Mouse (Mus musculus) neural tube, embryonic 15.5 days (tissue): ENCODE data around the gene Spp1. TPM values are rescaled to one million over a fixed set of nuclear protein-coding genes. Genes with fewer than 3 reads are reported as not detected.

Experiments used
- ATAC-seq: fragments of 200-750 bp; cut with Nextera tagmentation; 2 replicates; pipeline ENCODE4 v1.8.0; 2017; ENCODE audit warnings: mild to moderate bottlenecking, moderate TSS enrichment, moderate library complexity; ENCODE audit not compliant: low FRiP score
- H3K27ac ChIP-seq: fragments of 300-500 bp; sonication (generic); replicated peaks from 2 replicates; pipeline ENCODE4 v1.5.1; 2015; ENCODE audit warnings: mild to moderate bottlenecking, inconsistent platforms
- H3K27me3 ChIP-seq: fragments of 300-500 bp; sonication (generic); replicated peaks from 2 replicates; pipeline ENCODE4 v1.6.1; 2015; ENCODE audit warnings: inconsistent platforms
- H3K36me3 ChIP-seq: fragments of 300-500 bp; sonication (generic); 2 replicates; pipeline ENCODE4 v1.6.1; 2015; ENCODE audit warnings: inconsistent platforms
- H3K4me1 ChIP-seq: fragments of 300-500 bp; sonication (generic); 2 replicates; pipeline ENCODE4 v1.6.1; 2015; ENCODE audit warnings: inconsistent platforms
- H3K4me2 ChIP-seq: fragments of 300-500 bp; sonication (generic); 2 replicates; pipeline ENCODE4 v1.6.1; 2015; ENCODE audit warnings: inconsistent platforms, mild to moderate bottlenecking, moderate library complexity
- H3K4me3 ChIP-seq: fragments of 300-500 bp; sonication (generic); replicated peaks from 2 replicates; pipeline ENCODE4 v1.5.1; 2015; ENCODE audit warnings: mild to moderate bottlenecking, inconsistent platforms
- H3K9ac ChIP-seq: fragments of 300-500 bp; sonication (generic); replicated peaks from 2 replicates; pipeline ENCODE4 v1.6.1; 2015; ENCODE audit warnings: mild to moderate bottlenecking, inconsistent platforms
- H3K9me3 ChIP-seq: fragments of 300-500 bp; sonication (generic); replicated peaks from 2 replicates; pipeline ENCODE4 v1.6.1; 2016; ENCODE audit warnings: inconsistent platforms
- WGBS: fragments of 180-500 bp; shearing (Covaris S2); methylation state at CpG from one replicate; pipeline ENCODE4 v1.1.7; 2015; ENCODE audit warnings: mixed read lengths; 5-methylcytosine and 5-hydroxymethylcytosine counted together
- polyA plus RNA-seq: library from polyadenylated mRNA; unstranded; fragments of >200 nt; fragmentation: Nextera tagmentation; extraction: Ambion mirVana; gene quantifications from 2 replicates; pipeline ENCODE4 v1.2.1, GENCODE M21; 2015

Gene Spp1
- polyA plus RNA-seq, 1 experiment from 2014 or later: 20.5 TPM

DNA sequence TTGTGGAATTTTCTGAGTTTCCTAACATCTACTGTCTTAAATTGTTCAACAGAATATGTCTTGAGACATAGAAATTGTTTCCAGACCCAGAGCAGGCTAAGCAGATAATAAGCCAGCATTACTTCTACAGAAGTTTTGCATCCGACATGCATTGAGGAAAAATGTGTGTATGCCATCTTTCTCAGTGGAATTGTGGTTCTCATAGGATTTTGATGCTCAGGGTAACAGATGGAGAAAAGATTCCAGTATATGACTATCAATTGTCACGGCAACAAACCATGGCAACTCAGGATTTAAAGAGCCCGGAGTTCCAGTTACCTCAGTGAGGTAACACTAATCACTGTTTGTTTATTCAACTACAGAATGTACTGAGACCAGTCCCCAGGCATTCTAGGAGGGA is 29.9 kb upstream of the Spp1 start:
- no peak overlapping the region for H3K4me3 ChIP-seq
- H3K27me3 ChIP-seq: no peaks in the 10 kb centered on the region
- no peaks in the 10 kb centered on the region for H3K9me3 ChIP-seq
- H3K36me3 ChIP-seq: no peaks in the 10 kb centered on the region
- no peak overlapping the region for H3K9ac ChIP-seq
- no peak overlapping the region for H3K4me2 ChIP-seq
- WGBS: 75% methylated on average over 3 of the region's 3 CpGs
- ATAC-seq: no peak
- H3K4me1 ChIP-seq: peaks cover 8% of the 10 kb centered on the region
- no peak overlapping the region for H3K27ac ChIP-seq

- no peaks in the 10 kb centered on the region for H3K27me3 ChIP-seq
- peaks cover 8% of the 10 kb centered on the region for H3K4me1 ChIP-seq
- no peak overlapping the region for H3K4me2 ChIP-seq
- no peak overlapping the region for H3K27ac ChIP-seq
- 32% methylated on average over 3 of the region's 3 CpGs for WGBS
- H3K9me3 ChIP-seq: no peaks in the 10 kb centered on the region
- no peak overlapping the region for H3K9ac ChIP-seq
- no peak for ATAC-seq
- H3K4me3 ChIP-seq: no peak overlapping the region
- no peaks in the 10 kb centered on the region for H3K36me3 ChIP-seq
Measured at GRCm38 (mm10) chr5:104406756-104407155, 28.2 kb upstream of the Spp1 start.

- no peak overlapping the region for H3K4me3 ChIP-seq
- H3K27me3 ChIP-seq: no peaks in the 10 kb centered on the region
- H3K9me3 ChIP-seq: no peaks in the 10 kb centered on the region
- no peak overlapping the region for H3K4me2 ChIP-seq
- H3K36me3 ChIP-seq: no peaks in the 10 kb centered on the region
- ATAC-seq: no peak
- WGBS: 62% methylated on average over 2 of the region's 2 CpGs
- H3K4me1 ChIP-seq: peaks cover 8% of the 10 kb centered on the region
- peak overlapping the region; percentile 19; the same call in 1 of the 2 replicates for H3K27ac ChIP-seq
- H3K9ac ChIP-seq: no peak overlapping the region
Measured at GRCm38 (mm10) chr5:104407541-104408231, 27.2 kb upstream of the Spp1 start.

DNA sequence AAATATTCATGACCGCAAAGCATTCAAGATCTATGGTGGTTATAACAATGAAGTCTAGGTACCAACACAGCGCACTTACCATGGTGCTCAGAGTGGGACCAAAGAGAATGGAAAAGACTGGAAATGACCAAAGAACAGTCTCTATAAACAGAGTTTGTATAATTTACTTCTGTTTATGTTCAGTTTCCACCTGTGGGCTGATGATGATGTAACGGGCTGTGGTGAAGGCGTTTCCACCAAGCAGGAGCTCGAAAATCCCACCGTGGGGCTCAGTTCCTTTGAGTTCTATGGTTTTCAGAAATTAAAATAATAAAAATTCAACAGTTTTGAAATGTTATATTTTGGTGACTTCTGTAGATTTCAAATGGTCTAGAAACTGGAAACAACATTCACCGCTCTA is 26.4 kb upstream of the Spp1 start:
- H3K4me2 ChIP-seq: no peak overlapping the region
- H3K4me3 ChIP-seq: no peak overlapping the region
- H3K4me1 ChIP-seq: peaks cover 8% of the 10 kb centered on the region
- H3K9me3 ChIP-seq: no peaks in the 10 kb centered on the region
- H3K27me3 ChIP-seq: no peaks in the 10 kb centered on the region
- ATAC-seq: no peak
- 95% methylated on average over 7 of the region's 7 CpGs for WGBS
- no peak overlapping the region for H3K9ac ChIP-seq
- H3K27ac ChIP-seq: no peak overlapping the region
- no peaks in the 10 kb centered on the region for H3K36me3 ChIP-seq

DNA sequence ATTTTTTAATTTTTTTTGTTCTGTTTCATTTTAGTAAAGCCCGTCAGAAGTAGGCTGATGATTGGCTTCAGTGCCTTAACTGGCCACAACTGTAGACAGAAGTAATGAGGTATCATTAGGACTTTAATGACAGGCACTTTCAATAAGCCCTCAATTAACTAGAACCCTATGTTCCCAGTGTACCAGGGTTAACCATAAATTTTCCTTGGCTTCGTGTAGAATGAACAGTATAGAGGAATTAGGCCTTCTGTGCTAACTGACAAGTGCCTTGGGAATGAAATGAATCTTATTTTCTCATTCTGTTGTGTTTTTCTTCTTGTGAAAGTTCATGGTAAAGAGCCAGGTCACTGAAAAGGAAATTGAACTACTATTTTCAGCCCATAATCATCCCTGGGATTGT is 18.9 kb upstream of the Spp1 start:
- Histone ChIP-seq H3K4me1 (no peaks in the 10 kb centered on the region), H3K36me3 (no peaks in the 10 kb centered on the region), H3K9ac (no peak overlapping the region), H3K4me3 (no peak overlapping the region), H3K4me2 (no peak overlapping the region), H3K27me3 (no peaks in the 10 kb centered on the region), H3K27ac (no peak overlapping the region), H3K9me3 (no peaks in the 10 kb centered on the region)
- no peak for ATAC-seq
- WGBS: 42% methylated on average over 2 of the region's 2 CpGs

GRCm38 (mm10) chr5:104417028-104417427 is 17.9 kb upstream of the Spp1 start:
- Histone ChIP-seq H3K27ac (no peak overlapping the region), H3K36me3 (no peaks in the 10 kb centered on the region), H3K27me3 (no peaks in the 10 kb centered on the region), H3K4me1 (no peaks in the 10 kb centered on the region), H3K4me2 (no peak overlapping the region), H3K9me3 (no peaks in the 10 kb centered on the region), H3K9ac (no peak overlapping the region), H3K4me3 (no peak overlapping the region)
- WGBS: 63% methylated on average over 3 of the region's 3 CpGs
- ATAC-seq: no peak

- Histone ChIP-seq H3K4me3 (no peak overlapping the region), H3K9ac (no peak overlapping the region), H3K27ac (no peak overlapping the region), H3K27me3 (no peaks in the 10 kb centered on the region), H3K9me3 (no peaks in the 10 kb centered on the region), H3K36me3 (no peaks in the 10 kb centered on the region), H3K4me2 (no peak overlapping the region), H3K4me1 (no peaks in the 10 kb centered on the region)
- no peak for ATAC-seq
- WGBS: 97% methylated on average over 1 of the region's 1 CpGs
Measured at GRCm38 (mm10) chr5:104417721-104418120, 17.2 kb upstream of the Spp1 start.

- no peak overlapping the region for H3K9ac ChIP-seq
- H3K27me3 ChIP-seq: no peaks in the 10 kb centered on the region
- H3K9me3 ChIP-seq: no peaks in the 10 kb centered on the region
- 73% methylated on average over 2 of the region's 2 CpGs for WGBS
- H3K4me3 ChIP-seq: no peak overlapping the region
- no peak for ATAC-seq
- no peaks in the 10 kb centered on the region for H3K4me1 ChIP-seq
- no peak overlapping the region for H3K4me2 ChIP-seq
- no peaks in the 10 kb centered on the region for H3K36me3 ChIP-seq
- no peak overlapping the region for H3K27ac ChIP-seq
Measured at GRCm38 (mm10) chr5:104422039-104422438, 12.9 kb upstream of the Spp1 start.

DNA sequence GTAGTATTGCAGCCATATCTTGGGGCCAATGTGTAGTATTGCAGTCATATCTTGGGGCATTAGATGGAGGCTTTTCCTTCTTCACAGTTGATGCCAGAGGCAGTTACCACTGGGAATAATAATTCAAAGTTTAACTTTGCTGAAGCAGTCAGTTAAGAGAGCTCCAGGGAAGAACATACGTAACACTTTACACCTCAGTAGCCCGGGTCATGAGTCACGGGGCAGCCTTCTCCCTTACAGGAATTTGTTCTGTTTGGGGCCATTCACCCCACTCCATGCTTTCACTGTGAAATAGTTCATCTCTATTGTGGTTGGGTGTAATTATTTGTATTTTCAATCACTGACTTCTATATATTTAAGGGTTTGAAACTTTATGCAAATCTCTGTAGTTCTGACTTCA is 11.1 kb upstream of the Spp1 start:
- Histone ChIP-seq H3K27ac (no peak overlapping the region), H3K9me3 (no peaks in the 10 kb centered on the region), H3K4me3 (no peak overlapping the region), H3K9ac (no peak overlapping the region), H3K4me2 (no peak overlapping the region), H3K27me3 (no peaks in the 10 kb centered on the region), H3K4me1 (no peaks in the 10 kb centered on the region), H3K36me3 (no peaks in the 10 kb centered on the region)
- 88% methylated on average over 3 of the region's 3 CpGs for WGBS
- no peak for ATAC-seq

GRCm38 (mm10) chr5:104425949-104426348 is 9.0 kb upstream of the Spp1 start:
- no peak overlapping the region for H3K27ac ChIP-seq
- WGBS: 89% methylated on average over 8 of the region's 8 CpGs

DNA sequence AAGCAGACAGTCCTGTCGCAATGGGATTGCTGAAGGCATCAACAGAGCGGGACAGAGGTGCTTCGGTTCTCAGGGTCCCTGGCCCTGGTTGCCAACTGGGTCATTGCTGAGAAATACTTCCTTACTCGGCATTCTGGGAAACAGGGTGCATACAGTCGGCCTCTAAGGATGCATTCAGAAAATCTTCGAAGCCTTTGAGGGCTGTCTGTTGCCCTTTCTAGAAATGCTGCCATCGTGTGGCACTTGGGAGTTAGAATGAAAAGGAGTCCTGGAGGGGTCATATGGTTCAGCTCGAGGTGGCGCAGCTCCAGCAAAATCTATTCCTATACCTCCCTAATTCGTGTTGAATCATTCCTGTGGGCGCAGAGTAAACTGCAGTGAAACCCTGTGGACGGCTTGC is 2.0 kb upstream of the Spp1 start:
- Histone ChIP-seq H3K9me3 (no peaks in the 10 kb centered on the region), H3K4me3 (no peak overlapping the region), H3K27ac (no peak overlapping the region), H3K4me2 (peak overlapping the region; percentile 16; the same call in 1 of the 2 replicates), H3K4me1 (no peaks in the 10 kb centered on the region), H3K27me3 (no peaks in the 10 kb centered on the region), H3K36me3 (no peaks in the 10 kb centered on the region), H3K9ac (no peak overlapping the region)
- 48% methylated on average over 12 of the region's 12 CpGs for WGBS
- no peak for ATAC-seq

More at GRCm38 (mm10) chr5:104425949-104426348, 9.0 kb upstream of the Spp1 start:
- Histone ChIP-seq H3K9me3 (no peaks in the 10 kb centered on the region), H3K36me3 (no peaks in the 10 kb centered on the region), H3K4me2 (no peak overlapping the region), H3K4me1 (no peaks in the 10 kb centered on the region), H3K9ac (no peak overlapping the region), H3K27me3 (no peaks in the 10 kb centered on the region), H3K4me3 (no peak overlapping the region)
- no peak for ATAC-seq

DNA sequence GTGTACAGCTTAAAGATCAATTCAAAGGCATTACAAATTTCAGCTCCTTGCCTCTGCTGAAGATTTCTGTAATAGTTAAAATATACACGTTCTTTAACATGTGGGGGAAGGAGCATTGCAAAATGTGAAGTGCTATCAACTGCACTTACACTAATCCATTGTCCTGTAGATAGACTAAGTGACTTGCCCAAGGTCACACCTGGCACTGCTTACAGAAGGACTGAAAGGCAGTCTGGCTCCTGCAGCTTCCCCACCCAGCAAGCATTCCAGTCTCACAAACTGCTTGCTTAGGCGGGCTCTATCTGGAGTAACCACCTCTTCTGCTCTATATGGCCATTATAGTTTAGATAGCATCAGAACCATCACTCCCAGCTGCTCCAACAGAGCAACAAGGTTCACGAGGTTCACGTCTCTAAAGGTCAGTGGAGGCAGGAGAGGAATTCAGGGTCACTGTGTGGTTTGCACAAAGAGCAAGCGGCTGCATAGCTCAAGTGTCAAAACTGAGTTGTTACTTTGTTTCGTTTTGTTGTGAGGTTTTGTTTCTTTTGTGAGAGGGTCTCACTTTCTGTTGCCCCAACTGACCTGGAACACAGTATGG is 851 bp upstream of the Spp1 start:
- no peak for ATAC-seq
- Histone ChIP-seq H3K9ac (no peak overlapping the region), H3K4me3 (no peak overlapping the region), H3K27me3 (no peaks in the 10 kb centered on the region), H3K4me2 (no peak overlapping the region), H3K4me1 (no peaks in the 10 kb centered on the region), H3K9me3 (no peaks in the 10 kb centered on the region), H3K36me3 (no peaks in the 10 kb centered on the region), H3K27ac (no peak overlapping the region)
- 57% methylated on average over 6 of the region's 6 CpGs for WGBS
